Mouse (Mus musculus) layer of hippocampus, adult 8-10 months (tissue): ENCODE data around the gene Dhrs11. TPM values are rescaled to one million over a fixed set of nuclear protein-coding genes. Genes with fewer than 3 reads are reported as not detected.

ENCODE experiments used
- total RNA-seq, 4 experiments: library from RNA; stranded (reverse); gene quantifications; 2 replicates each; pipeline ENCODE4 v1.2.4; 2022

Dhrs11 gene
- total RNA-seq, 4 experiments from 2014 or later, result 5.6 to 8.5 (median 6.5) TPM

Other genes starting within 250 kb of the Dhrs11 start
- gene Mrm1, start 9.5 kb downstream of the Dhrs11 start, total RNA-seq, result 10 to 100 TPM; 10.5 to 15.0 (median 10.6) TPM
- 100 to 1,000 TPM in 1 of 4 experiments, 10 to 100 TPM in 3; 91.1 to 104 (median 95.4) TPM for gene Ggnbp2, start 41.8 kb upstream of the Dhrs11 start, total RNA-seq
- 10 to 100 TPM in 1 of 4 experiments, 1 to 10 TPM in 3; 8.5 to 14.4 (median 9.0) TPM for gene Myo19, start 51.2 kb upstream of the Dhrs11 start, total RNA-seq
- 1 to 10 TPM; 6.9 to 7.8 (median 7.6) TPM for gene Pigw, start 51.3 kb upstream of the Dhrs11 start, total RNA-seq
- gene Znhit3, start 87.4 kb upstream of the Dhrs11 start, total RNA-seq, result 10 to 100 TPM; 26.9 to 34.3 (median 31.1) TPM
- gene Car4, start 128.8 kb upstream of the Dhrs11 start, total RNA-seq, result 10 to 100 TPM; 54.6 to 84.1 (median 66.1) TPM